Mouse (Mus musculus) ES-Bruce4 (cell line): ENCODE results near the gene Gm9745.
"Not testable (repeated sequence)": the region's sequence is repeated elsewhere in the genome, so short reads cannot be mapped to it uniquely, and the experiment has no call there.

Experiments used
- CTCF ChIP-seq: IDR thresholded peaks from one replicate; pipeline ENCODE4 v1.8.1; 2011; ENCODE audit warnings: low read depth, low read length
- POLR2A ChIP-seq: IDR thresholded peaks from one replicate; pipeline ENCODE4 v1.8.1; 2011; ENCODE audit warnings: low read length; ENCODE audit not compliant: insufficient read depth

- TF ChIP-seq POLR2A, CTCF: not testable (repeated sequence)
These were observed 42.0 kb downstream of the Gm9745 start for GRCm38 (mm10) chr13:8905986-8906385.
